Mouse (Mus musculus) left cerebral cortex, postnatal 36 days (tissue): ENCODE results near the gene Snai3. TPM values are rescaled to one million over a fixed set of nuclear protein-coding genes. Genes with fewer than 3 reads are reported as not detected.

Source experiments
- microRNA-seq: library from miRNA; unstranded; fragments of <30 nt; microRNA quantifications from one replicate; pipeline ENCODE4 v1.2.0, GENCODE M21; 2022
- total RNA-seq, 2 experiments: library from RNA; stranded (reverse); gene quantifications; 2 replicates each; pipeline ENCODE4 v1.2.3; 2021

The Snai3 gene
- total RNA-seq, 2 experiments from 2014 or later, result 0.57 to 0.84 TPM

Small RNA genes lying within 50 kb of the gene (microRNA-seq; reads per million reads assigned to microRNA genes)
- not detected for gene Gm24366

Other genes with a start within 250 kb of the Snai3 start
- gene Zfpm1, start 178.6 kb downstream of the Snai3 start, total RNA-seq, result 10 to 100 TPM; 33.9 to 35.3 TPM
- 1 to 10 TPM; 8.0 to 9.2 TPM for gene Trhr2, start 100.0 kb downstream of the Snai3 start, total RNA-seq
- gene Zc3h18, start 84.1 kb downstream of the Snai3 start, total RNA-seq, result 10 to 100 TPM; 38.8 to 49.9 TPM
- not detected for gene Il17c, start 38.7 kb downstream of the Snai3 start, total RNA-seq
- 1 to 10 TPM; 7.9 TPM for gene Cyba, start 27.8 kb downstream of the Snai3 start, total RNA-seq
- gene Mvd, start 17.3 kb downstream of the Snai3 start, total RNA-seq, result 10 to 100 TPM; 20.5 to 30.8 TPM
- 10 to 100 TPM; 32.2 to 38.9 TPM for gene Rnf166, start 15.3 kb upstream of the Snai3 start, total RNA-seq
- 10 to 100 TPM; 19.7 to 29.1 TPM for gene Ctu2, start 15.4 kb upstream of the Snai3 start, total RNA-seq
- 1 to 10 TPM; 6.5 to 7.6 TPM for gene Piezo1, start 90.6 kb upstream of the Snai3 start, total RNA-seq
- gene Cdt1, start 107.3 kb upstream of the Snai3 start, total RNA-seq, result 1 to 10 TPM; 1.8 to 3.5 TPM
- 10 to 100 TPM; 54.5 to 62.3 TPM for gene Aprt, start 116.2 kb upstream of the Snai3 start, total RNA-seq
- gene Galns, start 150.7 kb upstream of the Snai3 start, total RNA-seq, result 1 to 10 TPM; 8.8 to 9.2 TPM
- 10 to 100 TPM; 78.7 to 84.5 TPM for gene Trappc2l, start 150.9 kb upstream of the Snai3 start, total RNA-seq
- not detected for gene Pabpn1l, start 162.0 kb upstream of the Snai3 start, total RNA-seq
- 10 to 100 TPM; 26.2 to 37.5 TPM for gene Cbfa2t3, start 238.4 kb upstream of the Snai3 start, total RNA-seq